Mouse (Mus musculus) adrenal gland, postnatal 25 days (tissue): ENCODE data around the gene Ccdc57. TPM values are rescaled to one million over a fixed set of nuclear protein-coding genes. Genes with fewer than 3 reads are reported as not detected.
A peak's percentile ranks its signal among the peaks of the same experiment; 100 is the strongest.

Experiments
- DNase-seq: peaks from one replicate; pipeline ENCODE4 v3.0.0; 2021; ENCODE audit warnings: mixed read lengths
- total RNA-seq: library from RNA; stranded (reverse); gene quantifications from 2 replicates; pipeline ENCODE4 v1.2.3, GENCODE M21; 2021

Ccdc57 gene
- total RNA-seq, 1 experiment from 2014 or later = 12.1 TPM

DNA sequence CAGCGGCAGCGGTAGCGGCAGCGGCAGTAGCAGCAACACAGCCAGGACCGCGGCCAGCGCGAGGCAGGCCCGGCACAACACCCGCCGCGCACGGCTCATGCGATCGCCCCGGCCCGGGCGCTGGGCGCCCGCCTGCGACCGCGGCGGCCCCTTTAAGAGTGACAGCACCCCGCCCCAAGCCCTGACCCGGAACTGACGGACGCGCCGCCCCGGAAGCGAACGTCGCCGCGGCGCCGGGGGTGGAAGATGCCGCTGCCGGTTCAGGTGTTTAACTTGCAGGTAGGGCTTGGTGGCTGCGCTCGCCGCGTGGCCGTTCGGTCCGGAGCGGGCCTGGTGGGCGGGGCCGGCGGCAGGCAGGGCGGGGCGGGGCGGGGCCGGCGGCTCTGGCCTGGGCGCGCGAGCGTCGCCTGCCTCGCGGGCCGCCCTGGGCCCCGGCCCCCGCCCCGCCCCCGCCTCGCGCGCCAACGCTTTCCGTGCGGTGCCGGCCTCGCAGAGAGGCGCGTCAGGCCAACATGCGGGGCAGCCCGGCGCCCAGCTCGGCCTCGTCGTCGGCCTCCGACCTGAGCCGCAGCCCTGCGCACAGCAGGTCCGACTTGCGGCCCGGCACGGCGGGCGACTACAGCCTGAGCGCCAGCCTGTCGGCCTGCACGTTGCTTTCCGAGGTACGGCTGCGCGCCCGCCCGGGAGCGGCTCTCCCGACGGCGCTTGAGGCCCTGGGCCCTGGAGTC, 148.4 kb downstream of the Ccdc57 start, which contains the start of the genes Rfng and Gps1:
Rfng (minus strand) TSS at position 144 of the 728 bp plus-strand sequence.
Gps1 (plus strand) TSS at position 209 of the 728 bp plus-strand sequence.
- peak; percentile 87 for DNase-seq

DNA sequence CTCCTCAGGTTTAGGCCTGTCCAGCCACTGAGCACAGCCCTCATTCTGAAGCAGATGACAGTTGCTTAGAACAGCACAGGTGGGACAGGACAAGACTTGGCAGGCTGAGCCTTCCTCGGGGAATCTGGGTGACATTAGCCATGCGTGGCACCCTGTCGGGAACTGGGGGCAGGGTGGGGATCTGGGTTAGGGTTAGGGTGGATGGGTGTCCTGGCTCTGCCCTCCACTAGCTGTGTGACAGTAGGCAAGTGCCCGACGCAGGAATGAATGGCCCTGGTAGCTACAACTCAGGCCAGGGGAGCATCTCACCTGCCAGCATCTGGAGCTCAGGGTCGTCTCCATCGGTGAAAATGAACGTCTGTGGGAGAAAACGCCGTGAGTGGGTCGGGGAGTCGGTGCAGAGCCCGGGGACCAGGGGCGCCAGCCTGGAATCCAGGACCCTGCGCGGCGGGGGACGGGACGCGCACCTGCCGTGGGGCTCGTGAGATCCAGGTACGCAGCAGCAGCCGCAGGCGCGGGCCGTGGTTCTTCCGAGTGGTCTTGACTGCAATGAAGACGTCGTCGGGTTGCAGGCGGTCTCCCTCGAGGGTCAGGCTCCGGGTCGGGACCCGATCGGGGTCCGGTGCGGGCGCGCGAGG, 149.1 kb downstream of the Ccdc57 start:
- peak; percentile 18 for DNase-seq

DNA sequence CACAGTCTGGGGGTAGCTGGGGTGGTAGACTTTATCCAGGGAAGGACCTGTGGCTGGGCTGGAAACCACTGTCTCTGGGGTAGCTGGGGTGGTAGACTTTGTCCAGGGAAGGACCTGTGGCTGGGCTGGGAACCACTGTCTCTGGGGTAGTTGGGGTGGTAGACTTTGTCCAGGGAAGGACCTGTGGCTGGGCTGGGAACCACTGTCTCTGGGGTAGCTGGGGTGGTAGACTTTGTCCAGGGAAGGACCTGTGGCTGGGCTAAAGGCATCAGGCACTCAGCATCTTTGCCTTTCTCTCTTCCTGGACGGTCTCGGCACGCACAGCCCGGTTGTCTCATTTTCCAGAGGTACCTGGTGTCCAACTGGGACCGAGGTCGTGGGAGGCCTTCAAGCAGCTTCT, 151.3 kb downstream of the Ccdc57 start:
- peak; percentile 0 for DNase-seq

GRCm38 (mm10) chr11:120779876-120780275, 152.8 kb downstream of the Ccdc57 start:
- DNase-seq = peak; percentile 0

DNA sequence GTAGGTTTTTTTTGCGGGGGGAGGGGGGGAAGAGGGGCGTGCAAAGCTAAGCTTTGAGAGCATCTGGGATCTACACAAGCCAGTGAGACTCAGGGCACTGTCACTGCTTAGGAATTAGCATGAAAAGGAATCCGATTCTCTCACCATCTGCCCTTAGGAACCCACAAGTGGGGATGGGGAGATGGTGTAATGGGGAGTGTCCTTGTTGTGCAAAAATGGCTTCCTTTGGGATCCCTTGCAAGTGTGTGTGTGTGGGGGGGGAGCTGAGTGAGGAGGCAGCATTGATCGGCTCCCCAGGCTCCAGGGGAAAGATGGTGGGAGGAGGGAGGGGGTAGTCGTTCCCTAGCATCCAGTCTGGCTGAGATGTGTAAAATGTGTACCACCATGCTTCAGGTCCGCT, 155.5 kb downstream of the Ccdc57 start:
- no peak for DNase-seq

Other genes starting within 250 kb of the Ccdc57 start
- gene Cenpx, start 219.1 kb downstream of the Ccdc57 start, total RNA-seq = 52.6 and 54.2 TPM in 2 replicates
- 40.9 and 46.8 TPM in 2 replicates for gene Lrrc45, start 218.9 kb downstream of the Ccdc57 start, total RNA-seq
- 5.6 and 10.0 TPM in 2 replicates for gene Rac3, start 211.4 kb downstream of the Ccdc57 start, total RNA-seq
- 59.0 and 82.3 TPM in 2 replicates for gene Dcxr, start 205.6 kb downstream of the Ccdc57 start, total RNA-seq
- 1.9 and 3.7 TPM in 2 replicates for gene Cbr2, start 200.8 kb downstream of the Ccdc57 start, total RNA-seq
- gene Hmga1b, start 170.1 kb downstream of the Ccdc57 start, total RNA-seq = 11.4 and 18.7 TPM in 2 replicates
- gene Rfng, start 148.7 kb downstream of the Ccdc57 start, total RNA-seq = 21.3 and 23.9 TPM in 2 replicates
- 120 and 131 TPM in 2 replicates for gene Gps1, start 148.6 kb downstream of the Ccdc57 start, total RNA-seq
- 62.7 and 65.8 TPM in 2 replicates for gene Dus1l, start 136.5 kb downstream of the Ccdc57 start, total RNA-seq
- 1,301 and 1,518 TPM in 2 replicates for gene Fasn, start 108.3 kb downstream of the Ccdc57 start, total RNA-seq
- 0.38 and 0.85 TPM in 2 replicates for gene Slc16a3, start 15.6 kb upstream of the Ccdc57 start, total RNA-seq
- gene Csnk1d, start 58.5 kb upstream of the Ccdc57 start, total RNA-seq = 117 and 144 TPM in 2 replicates
- gene Cd7, start 106.5 kb upstream of the Ccdc57 start, total RNA-seq = not detected in 2 replicates
- not detected in 2 replicates for gene Sectm1b, start 130.7 kb upstream of the Ccdc57 start, total RNA-seq
- gene Sectm1a, start 148.3 kb upstream of the Ccdc57 start, total RNA-seq = not detected in 2 replicates
- gene Tex19.2, start 185.8 kb upstream of the Ccdc57 start, total RNA-seq = not detected in 2 replicates
- not detected in 2 replicates for gene Tex19.1, start 213.3 kb upstream of the Ccdc57 start, total RNA-seq
- not detected in 2 replicates for gene Uts2r, start 227.4 kb upstream of the Ccdc57 start, total RNA-seq